Mouse (Mus musculus) stomach, embryonic 14.5 days (tissue): ENCODE results near the gene Ncf2. TPM values are rescaled to one million over a fixed set of nuclear protein-coding genes. Genes with fewer than 3 reads are reported as not detected.
"Not testable (repeated sequence)": the region's sequence is repeated elsewhere in the genome, so short reads cannot be mapped to it uniquely, and the experiment has no call there.

Source experiments
- ATAC-seq: fragments of 200-750 bp; cut with Nextera tagmentation; 2 replicates; pipeline ENCODE4 v1.8.0; 2017; ENCODE audit warnings: low read depth, moderate TSS enrichment; ENCODE audit not compliant: insufficient number of reproducible peaks, insufficient read depth, low FRiP score
- H3K27ac ChIP-seq: fragments of 300-500 bp; sonication (generic); 2 replicates; pipeline ENCODE4 v1.5.1; 2014; ENCODE audit warnings: mild to moderate bottlenecking, low read length, moderate library complexity, mixed read lengths
- H3K27me3 ChIP-seq: fragments of 300-500 bp; sonication (generic); 2 replicates; pipeline ENCODE4 v1.6.1; 2014; ENCODE audit warnings: low read length, control low read depth, mixed read lengths; ENCODE audit not compliant: control insufficient read depth, insufficient read depth
- H3K36me3 ChIP-seq: fragments of 300-500 bp; sonication (generic); 2 replicates; pipeline ENCODE4 v1.6.1; 2014; ENCODE audit warnings: mild to moderate bottlenecking, control low read depth, low read length, moderate library complexity, mixed read lengths; ENCODE audit not compliant: control insufficient read depth, insufficient read depth
- H3K4me1 ChIP-seq: fragments of 300-500 bp; sonication (generic); 2 replicates; pipeline ENCODE4 v1.6.1; 2014; ENCODE audit warnings: low read length, control low read depth, mixed read lengths; ENCODE audit not compliant: control insufficient read depth, insufficient read depth
- H3K4me2 ChIP-seq: fragments of 300-500 bp; sonication (generic); replicated peaks from 2 replicates; pipeline ENCODE4 v1.6.1; 2014; ENCODE audit warnings: low read depth, low read length, control low read depth
- H3K4me3 ChIP-seq: fragments of 300-500 bp; sonication (generic); 2 replicates; pipeline ENCODE4 v1.5.1; 2014; ENCODE audit warnings: low read depth, low read length, control low read depth
- H3K9ac ChIP-seq: fragments of 300-500 bp; sonication (generic); replicated peaks from 2 replicates; pipeline ENCODE4 v1.6.1; 2014; ENCODE audit warnings: low read depth, mild to moderate bottlenecking, control low read depth, low read length, moderate library complexity, mixed read lengths
- H3K9me3 ChIP-seq: fragments of 300-500 bp; sonication (generic); 2 replicates; pipeline ENCODE4 v1.6.1; 2016; ENCODE audit warnings: low read depth, low read length, control low read depth; ENCODE audit not compliant: control insufficient read depth
- WGBS: fragments of 180-500 bp; shearing (Covaris S2); extraction: QIAGEN DNeasy Blood & Tissue Kit; methylation state at CpG from one replicate; pipeline ENCODE4 v1.1.7; 2014; 5-methylcytosine and 5-hydroxymethylcytosine counted together
- polyA plus RNA-seq: library from polyadenylated mRNA; unstranded; fragments of >200 nt; fragmentation: Nextera tagmentation; extraction: Ambion mirVana; gene quantifications from 2 replicates; pipeline ENCODE4 v1.2.1, GENCODE M21; 2014

The Ncf2 gene
- polyA plus RNA-seq, 1 experiment from 2014 or later: 3.7 TPM

DNA sequence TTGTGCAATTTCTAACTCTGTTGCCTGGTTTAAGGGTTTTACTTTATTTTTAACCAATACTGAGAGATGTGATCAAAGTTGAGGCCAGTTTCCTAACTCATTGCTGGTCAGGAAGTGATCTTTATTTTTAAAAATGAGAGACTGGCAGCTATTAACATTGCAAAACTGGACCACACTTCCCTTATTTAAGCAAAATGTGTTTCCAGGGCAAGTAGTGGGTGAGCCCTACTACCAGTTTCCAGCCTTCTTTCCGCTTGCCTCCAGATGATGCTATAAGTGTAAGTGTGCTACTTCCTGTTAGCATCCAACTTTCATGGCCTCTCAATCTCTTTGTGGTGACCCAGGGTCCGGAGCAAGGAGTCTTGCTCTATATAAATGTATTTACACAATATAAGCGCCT, 25.4 kb upstream of the Ncf2 start:
- ATAC-seq, H3K4me1 ChIP-seq, H3K9me3 ChIP-seq, H3K9ac ChIP-seq, H3K27ac ChIP-seq, H3K4me3 ChIP-seq, H3K4me2 ChIP-seq, H3K27me3 ChIP-seq: not testable (repeated sequence)
- WGBS: 89% methylated on average over 3 of the region's 3 CpGs
- H3K36me3 ChIP-seq: peaks cover 49% of the 10 kb centered on the region

DNA sequence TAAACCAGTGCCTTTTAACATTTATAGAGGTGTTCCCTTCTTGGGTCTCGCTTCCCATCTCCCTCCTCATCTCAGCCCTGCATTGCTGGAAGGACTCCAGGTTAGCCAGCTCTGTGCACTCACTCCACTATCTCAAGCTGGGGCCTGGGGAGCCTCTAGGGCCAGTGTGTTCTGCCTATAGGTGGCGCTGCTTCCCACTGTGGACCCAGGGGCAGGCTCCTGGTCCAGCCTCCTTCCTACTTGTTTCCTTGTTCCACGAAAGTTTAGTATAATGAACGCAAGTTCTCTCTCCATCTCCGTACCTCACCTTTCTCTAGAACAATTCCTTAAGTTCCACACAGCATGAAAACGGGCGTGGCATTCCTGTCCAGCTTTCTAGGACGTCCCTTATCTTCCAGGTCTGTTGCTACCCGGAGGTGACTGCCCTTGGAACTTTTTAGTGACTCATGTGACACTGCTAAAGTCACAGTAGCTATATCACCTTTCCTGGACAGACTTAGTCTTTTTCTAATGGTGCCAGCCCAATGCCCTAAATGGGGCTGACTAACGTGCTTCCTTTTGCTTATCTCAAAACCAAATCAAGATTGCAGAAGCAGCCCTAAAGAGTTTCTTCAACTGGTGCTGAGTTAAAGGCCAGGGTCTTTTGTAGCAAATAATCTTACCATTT, 20.8 kb upstream of the Ncf2 start:
- ATAC-seq: peak; percentile 76; the same call in 1 of the 2 replicates
- H3K9me3 ChIP-seq: no peaks in the 10 kb centered on the region

DNA sequence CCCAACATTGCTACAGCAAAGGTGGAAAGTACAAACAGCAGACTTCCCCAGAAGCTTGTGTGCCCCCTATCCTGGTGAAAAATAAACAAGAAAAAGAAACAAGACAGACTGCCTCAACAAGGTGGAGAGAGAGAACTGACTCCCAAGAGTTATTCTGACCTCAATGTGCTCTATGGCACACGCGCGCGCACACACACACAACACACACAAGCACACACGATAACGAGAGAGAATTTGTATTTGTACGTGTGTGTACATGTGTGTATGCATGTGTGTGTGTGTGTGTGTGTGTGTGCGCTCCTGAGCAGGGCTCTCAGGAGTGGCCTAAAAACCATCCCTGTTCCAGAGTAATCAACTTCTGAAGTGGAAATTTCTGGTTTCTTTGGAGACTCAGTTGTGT, 15.4 kb upstream of the Ncf2 start:
- Histone ChIP-seq H3K9me3 (no peaks in the 10 kb centered on the region), H3K36me3 (no peaks in the 10 kb centered on the region), H3K9ac (no peak overlapping the region), H3K4me3 (no peak overlapping the region), H3K27me3 (no peaks in the 10 kb centered on the region), H3K4me2 (no peak overlapping the region), H3K4me1 (no peaks in the 10 kb centered on the region), H3K27ac (no peak overlapping the region)
- 94% methylated on average over 8 of the region's 8 CpGs for WGBS
- ATAC-seq: no peak

More for the DNA sequence above, 20.8 kb upstream of the Ncf2 start:
- Histone ChIP-seq H3K27me3 (no peaks in the 10 kb centered on the region), H3K4me3 (no peak overlapping the region), H3K36me3 (peaks cover 12% of the 10 kb centered on the region), H3K27ac (no peak overlapping the region), H3K4me2 (no peak overlapping the region), H3K4me1 (no peaks in the 10 kb centered on the region), H3K9ac (no peak overlapping the region)
- WGBS: 30% methylated on average over 10 of the region's 10 CpGs

DNA sequence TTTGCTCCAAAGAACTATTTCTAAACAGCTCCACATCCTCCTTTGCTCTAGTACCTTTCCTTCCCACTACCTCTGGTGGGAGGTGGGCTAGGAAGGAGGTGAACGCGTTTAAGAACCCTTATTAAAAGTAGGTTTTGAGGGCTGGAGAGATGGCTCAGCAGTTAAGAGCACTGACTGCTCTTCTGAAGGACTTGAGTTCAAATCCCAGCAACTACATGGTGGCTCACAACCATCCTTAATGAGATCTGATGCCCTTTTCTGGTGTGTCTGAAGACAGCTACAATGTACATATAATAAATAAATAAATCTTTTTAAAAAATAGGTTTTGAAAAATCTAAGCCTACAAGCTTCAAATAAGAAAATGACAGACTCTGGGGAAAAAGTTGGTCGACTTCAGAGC, 14.5 kb upstream of the Ncf2 start:
- not testable (repeated sequence) for H3K4me3 ChIP-seq, H3K9ac ChIP-seq
- WGBS: 76% methylated on average over 3 of the region's 3 CpGs

DNA sequence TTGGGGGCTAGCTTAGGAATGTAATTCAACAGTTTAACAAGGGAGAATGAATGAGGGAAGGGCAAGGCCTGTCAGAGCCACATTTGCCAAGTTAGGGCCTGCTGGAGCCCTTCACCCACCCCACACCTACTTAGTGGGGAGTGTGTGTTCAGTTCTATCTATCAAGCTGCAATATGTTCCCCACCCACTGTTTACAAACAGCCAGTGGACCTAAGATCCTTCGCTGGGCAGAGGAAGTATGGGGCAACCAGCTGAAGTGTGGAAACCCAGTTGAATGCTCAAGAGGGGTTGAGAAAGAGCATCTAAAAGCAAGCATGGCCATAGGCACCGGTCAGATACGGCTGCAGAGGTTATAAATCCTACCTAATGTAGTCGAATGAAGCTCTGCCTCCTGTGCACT, 13.0 kb upstream of the Ncf2 start:
- WGBS: 83% methylated on average over 4 of the region's 4 CpGs
- no peak overlapping the region for H3K27ac ChIP-seq
- H3K9ac ChIP-seq: no peak overlapping the region
- no peak overlapping the region for H3K4me2 ChIP-seq
- H3K36me3 ChIP-seq: no peaks in the 10 kb centered on the region
- 0 out of 2 replicates have a peak, but pooled peaks cover 3% of the 10 kb centered on the region for H3K9me3 ChIP-seq
- H3K27me3 ChIP-seq: no peaks in the 10 kb centered on the region
- ATAC-seq: no peak
- no peaks in the 10 kb centered on the region for H3K4me1 ChIP-seq
- no peak overlapping the region for H3K4me3 ChIP-seq

More for the DNA sequence above, 14.5 kb upstream of the Ncf2 start:
- H3K9me3 ChIP-seq, H3K27me3 ChIP-seq, H3K27ac ChIP-seq, H3K4me1 ChIP-seq, ATAC-seq, H3K36me3 ChIP-seq, H3K4me2 ChIP-seq: not testable (repeated sequence)

DNA sequence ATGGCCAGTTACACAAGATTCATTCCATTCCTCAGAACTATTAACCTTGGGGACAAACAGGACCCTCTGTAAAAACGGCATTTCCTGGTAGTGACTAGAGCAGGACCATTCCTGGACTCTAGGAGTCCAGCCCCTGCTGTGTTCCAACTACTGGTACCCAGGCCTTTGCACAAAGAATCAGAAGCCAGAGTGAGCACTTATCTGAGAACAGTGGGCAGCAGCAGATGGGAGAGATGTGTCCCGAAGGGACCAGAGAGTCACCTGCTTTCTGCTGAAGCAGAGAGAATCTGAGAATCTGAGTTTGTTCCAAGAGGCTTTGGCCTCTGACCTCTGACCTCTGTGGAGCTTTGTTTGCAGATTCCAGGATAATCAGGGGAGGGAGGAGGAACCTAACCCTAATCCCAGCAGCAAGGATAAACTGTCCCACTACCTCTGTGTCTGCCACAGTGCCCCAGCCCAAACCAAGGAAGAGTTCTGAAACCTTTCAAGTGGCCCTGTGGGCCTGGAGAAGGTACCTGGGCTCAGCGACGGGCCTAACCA, 11.8 kb upstream of the Ncf2 start:
- Histone ChIP-seq H3K4me2 (no peak overlapping the region), H3K36me3 (no peaks in the 10 kb centered on the region), H3K4me3 (no peak overlapping the region), H3K4me1 (no peaks in the 10 kb centered on the region), H3K9ac (no peak overlapping the region), H3K27me3 (no peaks in the 10 kb centered on the region), H3K27ac (no peak overlapping the region), H3K9me3 (0 out of 2 replicates have a peak, but pooled peaks cover 3% of the 10 kb centered on the region)
- ATAC-seq: no peak
- 34% methylated on average over 4 of the region's 4 CpGs for WGBS

DNA sequence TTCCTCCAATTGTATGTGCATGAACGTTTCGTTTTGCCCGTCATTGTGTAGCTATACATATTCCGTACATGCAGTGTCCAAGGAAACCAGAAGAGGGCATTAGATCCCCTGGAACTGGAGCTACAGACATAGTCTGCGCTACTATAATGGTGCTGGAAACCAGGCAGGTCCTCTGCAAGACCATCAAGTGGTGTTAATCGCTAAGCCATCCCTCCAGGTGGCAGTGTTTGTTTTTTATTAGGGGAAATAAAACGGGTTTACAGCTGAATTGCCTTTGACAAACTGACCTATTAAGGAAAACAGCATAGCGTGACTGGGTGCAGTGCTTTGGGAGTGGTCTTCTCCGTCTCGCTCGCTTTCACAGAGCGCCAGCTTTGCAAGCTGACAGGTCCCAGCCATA, 9.7 kb upstream of the Ncf2 start:
- H3K4me2 ChIP-seq: no peak overlapping the region
- no peak for ATAC-seq
- WGBS: 43% methylated on average over 12 of the region's 12 CpGs

DNA sequence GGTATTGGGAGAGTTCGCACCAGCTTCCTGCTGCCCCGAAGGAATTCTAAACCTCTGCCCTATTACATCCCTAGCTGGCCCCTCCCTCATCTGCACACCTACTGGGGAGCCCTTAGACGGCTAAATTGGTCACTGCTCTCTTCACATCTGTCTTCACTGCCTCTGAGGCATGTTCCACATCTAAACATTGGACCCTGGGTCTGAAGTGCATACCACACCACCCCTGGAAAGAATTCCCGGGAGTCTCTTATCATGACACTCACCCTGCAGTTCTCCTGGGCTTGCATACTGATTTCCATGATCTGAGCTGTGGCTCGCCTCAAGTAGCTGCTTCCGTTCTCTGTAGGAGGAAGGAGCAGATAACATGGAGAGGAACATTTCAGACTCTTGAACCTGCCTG, 9.2 kb upstream of the Ncf2 start:
- 0 out of 2 replicates have a peak, but pooled peaks have one; percentile 24 for ATAC-seq
- H3K4me3 ChIP-seq: no peak overlapping the region
- 15% methylated on average over 6 of the region's 6 CpGs for WGBS
- H3K27me3 ChIP-seq: no peaks in the 10 kb centered on the region
- no peak overlapping the region for H3K27ac ChIP-seq
- no peak overlapping the region for H3K4me2 ChIP-seq
- no peak overlapping the region for H3K9ac ChIP-seq
- no peaks in the 10 kb centered on the region for H3K4me1 ChIP-seq
- H3K9me3 ChIP-seq: 0 out of 2 replicates have a peak, but pooled peaks cover 3% of the 10 kb centered on the region
- H3K36me3 ChIP-seq: no peaks in the 10 kb centered on the region

More for the DNA sequence above, 9.7 kb upstream of the Ncf2 start:
- H3K9me3 ChIP-seq: 0 out of 2 replicates have a peak, but pooled peaks cover 3% of the 10 kb centered on the region
- H3K27me3 ChIP-seq: no peaks in the 10 kb centered on the region
- H3K27ac ChIP-seq: no peak overlapping the region
- no peaks in the 10 kb centered on the region for H3K36me3 ChIP-seq
- no peak overlapping the region for H3K9ac ChIP-seq
- H3K4me1 ChIP-seq: no peaks in the 10 kb centered on the region
- no peak overlapping the region for H3K4me3 ChIP-seq
